Mouse (Mus musculus) hindbrain, postnatal 0 days (tissue): ENCODE measurements around the gene Itch. TPM values are rescaled to one million over a fixed set of nuclear protein-coding genes. Genes with fewer than 3 reads are reported as not detected.

ENCODE experiments used
- ATAC-seq: fragments of 200-750 bp; cut with Nextera tagmentation; 2 replicates; pipeline ENCODE4 v1.8.0; 2017; ENCODE audit warnings: mild to moderate bottlenecking, moderate TSS enrichment, moderate library complexity
- DNase-seq: peaks from one replicate; pipeline ENCODE4 v3.0.0-alpha.2; 2015; ENCODE audit warnings: low spot score
- H3K27ac ChIP-seq: fragments of 300-500 bp; sonication (generic); 2 replicates; pipeline ENCODE4 v1.5.1; 2014; ENCODE audit warnings: mild to moderate bottlenecking
- H3K27me3 ChIP-seq: fragments of 300-500 bp; sonication (generic); 2 replicates; pipeline ENCODE4 v1.6.1; 2014; ENCODE audit warnings: low read length, mixed read lengths; ENCODE audit not compliant: insufficient read depth
- H3K36me3 ChIP-seq: fragments of 300-500 bp; sonication (generic); 2 replicates; pipeline ENCODE4 v1.6.1; 2014; ENCODE audit warnings: low read length, mixed read lengths; ENCODE audit not compliant: insufficient read depth
- H3K4me1 ChIP-seq: fragments of 300-500 bp; sonication (generic); 2 replicates; pipeline ENCODE4 v1.6.1; 2014; ENCODE audit warnings: antibody characterized with exemption, low read length, mixed read lengths; ENCODE audit not compliant: insufficient read depth
- H3K4me2 ChIP-seq: fragments of 300-500 bp; sonication (generic); 2 replicates; pipeline ENCODE4 v1.6.1; 2014; ENCODE audit warnings: low read depth, mild to moderate bottlenecking, low read length, moderate library complexity, mixed read lengths
- H3K4me3 ChIP-seq: fragments of 300-500 bp; sonication (generic); 2 replicates; pipeline ENCODE4 v1.5.1; 2014; ENCODE audit warnings: low read length
- H3K9ac ChIP-seq: fragments of 300-500 bp; sonication (generic); replicated peaks from 2 replicates; pipeline ENCODE4 v1.6.1; 2014; ENCODE audit warnings: mild to moderate bottlenecking, low read length, moderate library complexity, mixed read lengths
- H3K9me3 ChIP-seq: fragments of 300-500 bp; sonication (generic); 2 replicates; pipeline ENCODE4 v1.6.1; 2016; ENCODE audit warnings: low read length, mixed read lengths
- CTCF ChIP-seq: IDR thresholded peaks from 2 replicates; pipeline ENCODE4 v1.5.1; 2016; ENCODE audit warnings: antibody characterized with exemption, control low read depth, low read depth
- WGBS: fragments of 180-500 bp; shearing (Covaris S2); extraction: QIAGEN DNeasy Blood & Tissue Kit; methylation state at CpG from one replicate; pipeline ENCODE4 v1.1.7; 2014; 5-methylcytosine and 5-hydroxymethylcytosine counted together
- polyA plus RNA-seq: library from polyadenylated mRNA; unstranded; fragments of >200 nt; fragmentation: Nextera tagmentation; extraction: Ambion mirVana; gene quantifications from 2 replicates; pipeline ENCODE4 v1.2.1, GENCODE M21; 2015
- total RNA-seq: library from RNA; depleted of rRNA; stranded (reverse); fragments of >200 nt; gene quantifications from 2 replicates; pipeline ENCODE4 v1.2.3, GENCODE M21; 2014

Itch gene
- total and polyA plus RNA-seq, 2 experiments from 2014 or later = 22.2 to 32.5 TPM

- Histone ChIP-seq H3K4me1 (peaks cover 13% of the 10 kb centered on the region), H3K9me3 (no peaks in the 10 kb centered on the region), H3K27me3 (no peaks in the 10 kb centered on the region), H3K4me3 (no peak overlapping the region), H3K4me2 (no peak overlapping the region), H3K36me3 (peaks cover 28% of the 10 kb centered on the region), H3K9ac (no peak overlapping the region), H3K27ac (no peak overlapping the region)
- DNase-seq = no peak
- no peak for TF ChIP-seq CTCF
- no peak for ATAC-seq
- WGBS = 79% methylated on average over 7 of the region's 7 CpGs
Measured at GRCm38 (mm10) chr2:155242296-155242855, 109.1 kb downstream of the Itch start.

GRCm38 (mm10) chr2:155246231-155246630 lies 112.9 kb downstream of the Itch start:
- no peak overlapping the region for H3K27ac ChIP-seq
- H3K36me3 ChIP-seq = peaks cover 65% of the 10 kb centered on the region
- no peak for TF ChIP-seq CTCF
- no peak overlapping the region for H3K4me3 ChIP-seq
- no peaks in the 10 kb centered on the region for H3K27me3 ChIP-seq
- no peak for DNase-seq
- no peak for ATAC-seq
- no peaks in the 10 kb centered on the region for H3K9me3 ChIP-seq
- WGBS = 90% methylated on average over 4 of the region's 4 CpGs
- H3K9ac ChIP-seq = no peak overlapping the region
- no peaks in the 10 kb centered on the region for H3K4me1 ChIP-seq
- H3K4me2 ChIP-seq = no peak overlapping the region

- ATAC-seq (no peak), DNase-seq (no peak)
- Histone ChIP-seq H3K9me3 (no peaks in the 10 kb centered on the region), H3K27ac (no peak overlapping the region), H3K36me3 (peaks cover 65% of the 10 kb centered on the region), H3K4me1 (no peaks in the 10 kb centered on the region), H3K27me3 (no peaks in the 10 kb centered on the region), H3K4me2 (no peak overlapping the region), H3K4me3 (no peak overlapping the region), H3K9ac (no peak overlapping the region)
- no peak for TF ChIP-seq CTCF
- 92% methylated on average over 1 of the region's 1 CpGs for WGBS
Measured at GRCm38 (mm10) chr2:155248206-155248605, 114.9 kb downstream of the Itch start.

GRCm38 (mm10) chr2:155248718-155249117 lies 115.4 kb downstream of the Itch start:
- WGBS = 93% methylated on average over 2 of the region's 2 CpGs
- no peak for DNase-seq
- no peak for TF ChIP-seq CTCF
- Histone ChIP-seq H3K4me1 (no peaks in the 10 kb centered on the region), H3K27me3 (no peaks in the 10 kb centered on the region), H3K36me3 (peaks cover 65% of the 10 kb centered on the region), H3K4me2 (no peak overlapping the region), H3K9ac (no peak overlapping the region), H3K27ac (no peak overlapping the region), H3K9me3 (no peaks in the 10 kb centered on the region), H3K4me3 (no peak overlapping the region)
- ATAC-seq = no peak

GRCm38 (mm10) chr2:155249588-155249987 lies 116.3 kb downstream of the Itch start:
- H3K4me1 ChIP-seq = no peaks in the 10 kb centered on the region
- no peak overlapping the region for H3K4me3 ChIP-seq
- no peak overlapping the region for H3K9ac ChIP-seq
- H3K27ac ChIP-seq = no peak overlapping the region
- 96% methylated on average over 5 of the region's 5 CpGs for WGBS
- no peaks in the 10 kb centered on the region for H3K27me3 ChIP-seq
- no peak for TF ChIP-seq CTCF
- DNase-seq = no peak
- ATAC-seq = no peak
- H3K9me3 ChIP-seq = no peaks in the 10 kb centered on the region
- H3K36me3 ChIP-seq = peaks cover 61% of the 10 kb centered on the region
- H3K4me2 ChIP-seq = no peak overlapping the region

GRCm38 (mm10) chr2:155265526-155265925 lies 132.2 kb downstream of the Itch start:
- DNase-seq (no peak), ATAC-seq (no peak)
- Histone ChIP-seq H3K27ac (no peak overlapping the region), H3K4me2 (no peak overlapping the region), H3K4me1 (no peaks in the 10 kb centered on the region), H3K9ac (no peak overlapping the region), H3K9me3 (no peaks in the 10 kb centered on the region), H3K36me3 (no peaks in the 10 kb centered on the region), H3K4me3 (no peak overlapping the region), H3K27me3 (no peaks in the 10 kb centered on the region)
- TF ChIP-seq CTCF = no peak
- 93% methylated on average over 6 of the region's 6 CpGs for WGBS

- Histone ChIP-seq H3K36me3 (no peaks in the 10 kb centered on the region), H3K4me1 (no peaks in the 10 kb centered on the region), H3K4me2 (no peak overlapping the region), H3K9me3 (no peaks in the 10 kb centered on the region), H3K27me3 (no peaks in the 10 kb centered on the region), H3K27ac (no peak overlapping the region), H3K4me3 (no peak overlapping the region), H3K9ac (no peak overlapping the region)
- no peak for TF ChIP-seq CTCF
- ATAC-seq (no peak), DNase-seq (no peak)
- 85% methylated on average over 5 of the region's 5 CpGs for WGBS
Measured at GRCm38 (mm10) chr2:155266896-155267295, 133.6 kb downstream of the Itch start.
